In the genomic region with DNA sequence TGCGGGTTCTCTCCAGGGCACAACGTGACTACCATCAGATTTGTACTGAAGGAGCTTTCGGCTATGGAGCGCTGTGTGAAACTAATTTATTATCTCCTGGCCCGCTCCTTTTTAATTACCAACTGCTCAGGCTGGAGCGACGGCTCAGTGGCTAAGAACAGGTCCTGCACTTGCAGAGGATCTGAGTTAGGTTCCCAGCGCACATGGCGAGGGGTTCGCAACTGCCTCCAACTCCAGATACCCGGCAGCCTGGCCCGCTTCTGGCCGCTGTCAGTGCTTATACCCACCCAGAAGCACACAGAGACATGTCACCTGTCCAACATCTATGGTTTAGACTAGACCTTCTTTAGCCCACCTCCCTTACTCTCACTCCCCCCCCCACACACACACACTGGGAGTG, we compare ENCODE assay signal across 35 mouse cellular contexts.
"Had no signal": no experiment of that assay in that cellular context is flagged by ENCODE, and none has a peak within 500 bp of the region (broad histone marks: within the 10 kb centered on the region; RNA-seq: fewer than 3 reads in every experiment).

No protein-coding gene starts in this region.

- ATAC-seq: hindbrain, embryonic 16.5 days; hindbrain, postnatal 0 days; inflammation-experienced regulatory T-cells, adult 6 months; intestine, embryonic 15.5 days; intestine, embryonic 16.5 days; intestine, postnatal 0 days had no signal

- H3K36me3 ChIP-seq: hindbrain, embryonic 15.5 days; intestine, embryonic 15.5 days had no signal

- H3K4me1 ChIP-seq: hindbrain, embryonic 12.5 days had no signal

- H3K4me3 ChIP-seq: heart, embryonic 10.5 days; heart, embryonic 12.5 days; heart, embryonic 13.5 days; heart, embryonic 15.5 days; hindbrain, embryonic 10.5 days; hindbrain, embryonic 12.5 days; hindbrain, embryonic 13.5 days; hindbrain, embryonic 15.5 days; intestine, embryonic 15.5 days; kidney, embryonic 15.5 days; layer of hippocampus, adult 2 months had no signal

- DNase-seq: heart, postnatal 10 days; heart, postnatal 14 days; heart, postnatal 36 days; heart, postnatal 4 days; kidney, adult 11 months; kidney, adult 18-20 months; kidney, adult 2 months; kidney, adult 8-10 months; kidney, adult 9 months; kidney, postnatal 10 days; kidney, postnatal 14 days; kidney, postnatal 25 days; kidney, postnatal 36 days; kidney, postnatal 4 days; layer of hippocampus, adult 9-11 months; layer of hippocampus, postnatal 36 days had no signal

- H3K4me2 ChIP-seq: heart, embryonic 11.5 days; heart, embryonic 12.5 days; heart, embryonic 13.5 days; heart, embryonic 15.5 days; hindbrain, embryonic 12.5 days; hindbrain, embryonic 13.5 days; hindbrain, embryonic 14.5 days; hindbrain, embryonic 15.5 days; intestine, embryonic 15.5 days; kidney, embryonic 15.5 days had no signal

- H3K9ac ChIP-seq: heart, embryonic 12.5 days; heart, embryonic 13.5 days; heart, embryonic 15.5 days; hindbrain, embryonic 12.5 days; hindbrain, embryonic 13.5 days; hindbrain, embryonic 14.5 days; hindbrain, embryonic 15.5 days; intestine, embryonic 15.5 days; kidney, embryonic 15.5 days had no signal

- H3K9me3 ChIP-seq: heart, embryonic 10.5 days; heart, embryonic 12.5 days; heart, embryonic 13.5 days; heart, embryonic 15.5 days; hindbrain, embryonic 10.5 days; hindbrain, embryonic 12.5 days; hindbrain, embryonic 13.5 days; hindbrain, embryonic 15.5 days; intestine, embryonic 15.5 days; kidney, embryonic 15.5 days had no signal

- H3K27ac ChIP-seq: heart, embryonic 10.5 days; heart, embryonic 13.5 days; heart, embryonic 15.5 days; hindbrain, embryonic 10.5 days; hindbrain, embryonic 12.5 days; hindbrain, embryonic 13.5 days; hindbrain, embryonic 14.5 days; hindbrain, embryonic 15.5 days; hindbrain, postnatal 0 days; intestine, embryonic 15.5 days; kidney, embryonic 15.5 days; kidney, postnatal 0 days; layer of hippocampus, adult 2 months had no signal

- H3K27me3 ChIP-seq: heart, embryonic 12.5 days; heart, embryonic 13.5 days; heart, embryonic 15.5 days; hindbrain, embryonic 12.5 days; hindbrain, embryonic 13.5 days; hindbrain, embryonic 15.5 days; intestine, embryonic 15.5 days; kidney, embryonic 15.5 days had no signal
